Mouse (Mus musculus) midbrain, embryonic 16.5 days (tissue): ENCODE results near the gene Rapgefl1. TPM values are rescaled to one million over a fixed set of nuclear protein-coding genes. Genes with fewer than 3 reads are reported as not detected.

ENCODE experiments used
- ATAC-seq: fragments of 200-750 bp; cut with Nextera tagmentation; 2 replicates; pipeline ENCODE4 v1.8.0; 2017; ENCODE audit warnings: moderate TSS enrichment
- H3K27ac ChIP-seq: fragments of 300-500 bp; sonication (generic); 2 replicates; pipeline ENCODE4 v1.5.1; 2014; ENCODE audit warnings: mild to moderate bottlenecking, low read length, mixed read lengths
- H3K27me3 ChIP-seq: fragments of 300-500 bp; sonication (generic); 2 replicates; pipeline ENCODE4 v1.6.1; 2014; ENCODE audit warnings: low read depth, low read length, mixed read lengths; ENCODE audit not compliant: control insufficient read depth, insufficient read depth
- H3K36me3 ChIP-seq: fragments of 300-500 bp; sonication (generic); 2 replicates; pipeline ENCODE4 v1.6.1; 2014; ENCODE audit warnings: mild to moderate bottlenecking, low read length, moderate library complexity, mixed read lengths; ENCODE audit not compliant: control insufficient read depth, insufficient read depth
- H3K4me1 ChIP-seq: fragments of 300-500 bp; sonication (generic); 2 replicates; pipeline ENCODE4 v1.6.1; 2014; ENCODE audit warnings: mild to moderate bottlenecking, low read length, mixed read lengths; ENCODE audit not compliant: control insufficient read depth, insufficient read depth
- H3K4me2 ChIP-seq: fragments of 300-500 bp; sonication (generic); 2 replicates; pipeline ENCODE4 v1.6.1; 2014; ENCODE audit warnings: mild to moderate bottlenecking, low read length, mixed read lengths
- H3K4me3 ChIP-seq: fragments of 300-500 bp; sonication (generic); 2 replicates; pipeline ENCODE4 v1.5.1; 2014; ENCODE audit warnings: low read depth, mild to moderate bottlenecking, low read length, moderate library complexity, mixed read lengths
- H3K9ac ChIP-seq: fragments of 300-500 bp; sonication (generic); 2 replicates; pipeline ENCODE4 v1.6.1; 2014; ENCODE audit warnings: low read depth, low read length, mixed read lengths
- H3K9me3 ChIP-seq: fragments of 300-500 bp; sonication (generic); replicated peaks from 2 replicates; pipeline ENCODE4 v1.6.1; 2014; ENCODE audit warnings: mild to moderate bottlenecking, low read length, mixed read lengths; ENCODE audit not compliant: control insufficient read depth, poor library complexity, severe bottlenecking
- WGBS: fragments of 180-500 bp; shearing (Covaris S2); extraction: QIAGEN DNeasy Blood & Tissue Kit; methylation state at CpG from one replicate; pipeline ENCODE4 v1.1.7; 2014; 5-methylcytosine and 5-hydroxymethylcytosine counted together
- polyA plus RNA-seq: library from polyadenylated mRNA; unstranded; fragments of >200 nt; fragmentation: Nextera tagmentation; extraction: Ambion mirVana; gene quantifications from 2 replicates; pipeline ENCODE4 v1.2.1, GENCODE M21; 2015

Rapgefl1 gene
- polyA plus RNA-seq, 1 experiment from 2014 or later: 10.6 TPM

GRCm38 (mm10) chr11:98887703-98888102, 51.1 kb downstream of the Rapgefl1 start:
- Histone ChIP-seq H3K36me3 (peaks cover 20% of the 10 kb centered on the region), H3K9me3 (no peaks in the 10 kb centered on the region), H3K27ac (no peak overlapping the region), H3K9ac (no peak overlapping the region), H3K4me2 (no peak overlapping the region), H3K27me3 (no peaks in the 10 kb centered on the region), H3K4me3 (no peak overlapping the region), H3K4me1 (no peaks in the 10 kb centered on the region)
- WGBS: 97% methylated on average over 3 of the region's 3 CpGs
- ATAC-seq: no peak

DNA sequence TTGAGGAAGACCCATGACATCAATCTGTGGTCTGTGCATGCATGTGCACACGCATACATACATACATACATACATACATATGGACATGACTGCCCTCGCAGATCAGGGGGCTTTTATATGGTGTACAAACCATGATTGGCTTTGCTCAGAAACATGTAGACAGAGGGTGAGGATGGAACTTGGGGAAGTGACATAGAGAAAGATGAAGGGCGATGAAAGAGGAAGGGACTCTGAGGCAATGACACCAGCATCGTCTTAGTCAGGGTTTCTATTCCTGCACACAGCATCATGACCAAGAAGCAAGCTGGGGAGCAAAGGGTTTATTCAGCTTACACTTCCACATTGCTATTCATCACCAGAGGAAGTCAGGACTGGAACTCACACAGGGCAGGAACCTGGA, 52.5 kb downstream of the Rapgefl1 start:
- H3K27me3 ChIP-seq: no peaks in the 10 kb centered on the region
- H3K4me2 ChIP-seq: no peak overlapping the region
- H3K4me3 ChIP-seq: no peak overlapping the region
- no peak for ATAC-seq
- no peaks in the 10 kb centered on the region for H3K4me1 ChIP-seq
- no peaks in the 10 kb centered on the region for H3K9me3 ChIP-seq
- H3K27ac ChIP-seq: no peak overlapping the region
- peaks cover 29% of the 10 kb centered on the region for H3K36me3 ChIP-seq
- no peak overlapping the region for H3K9ac ChIP-seq
- WGBS: 95% methylated on average over 4 of the region's 4 CpGs

GRCm38 (mm10) chr11:98889977-98890376, 53.4 kb downstream of the Rapgefl1 start:
- Histone ChIP-seq H3K27ac (no peak overlapping the region), H3K4me3 (no peak overlapping the region), H3K9me3 (no peaks in the 10 kb centered on the region), H3K4me2 (no peak overlapping the region), H3K9ac (no peak overlapping the region), H3K27me3 (no peaks in the 10 kb centered on the region), H3K36me3 (peaks cover 33% of the 10 kb centered on the region), H3K4me1 (no peaks in the 10 kb centered on the region)
- WGBS: 93% methylated on average over 5 of the region's 5 CpGs
- ATAC-seq: no peak

DNA sequence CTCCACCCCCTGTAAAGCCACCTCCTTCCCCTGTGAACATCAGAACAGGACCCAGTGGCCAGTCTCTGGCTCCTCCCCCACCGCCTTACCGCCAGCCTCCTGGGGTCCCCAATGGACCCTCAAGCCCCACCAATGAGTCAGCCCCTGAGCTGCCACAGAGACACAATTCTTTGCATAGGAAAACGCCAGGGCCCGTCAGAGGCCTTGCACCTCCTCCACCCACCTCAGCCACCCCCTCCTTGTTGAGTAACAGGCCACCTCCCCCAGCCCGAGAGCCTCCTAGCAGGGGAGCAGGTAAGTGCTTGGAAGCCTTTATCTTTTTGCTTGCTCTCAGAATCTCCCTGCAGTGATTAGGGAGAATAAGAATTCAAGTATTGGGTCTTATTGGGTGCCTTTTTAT, 55.8 kb downstream of the Rapgefl1 start:
- H3K4me1 ChIP-seq: no peaks in the 10 kb centered on the region
- WGBS: 46% methylated on average over 5 of the region's 5 CpGs
- H3K4me2 ChIP-seq: no peak overlapping the region
- H3K27ac ChIP-seq: no peak overlapping the region
- no peak overlapping the region for H3K9ac ChIP-seq
- H3K9me3 ChIP-seq: no peaks in the 10 kb centered on the region
- no peak for ATAC-seq
- H3K36me3 ChIP-seq: peaks cover 35% of the 10 kb centered on the region
- H3K4me3 ChIP-seq: no peak overlapping the region
- no peaks in the 10 kb centered on the region for H3K27me3 ChIP-seq

DNA sequence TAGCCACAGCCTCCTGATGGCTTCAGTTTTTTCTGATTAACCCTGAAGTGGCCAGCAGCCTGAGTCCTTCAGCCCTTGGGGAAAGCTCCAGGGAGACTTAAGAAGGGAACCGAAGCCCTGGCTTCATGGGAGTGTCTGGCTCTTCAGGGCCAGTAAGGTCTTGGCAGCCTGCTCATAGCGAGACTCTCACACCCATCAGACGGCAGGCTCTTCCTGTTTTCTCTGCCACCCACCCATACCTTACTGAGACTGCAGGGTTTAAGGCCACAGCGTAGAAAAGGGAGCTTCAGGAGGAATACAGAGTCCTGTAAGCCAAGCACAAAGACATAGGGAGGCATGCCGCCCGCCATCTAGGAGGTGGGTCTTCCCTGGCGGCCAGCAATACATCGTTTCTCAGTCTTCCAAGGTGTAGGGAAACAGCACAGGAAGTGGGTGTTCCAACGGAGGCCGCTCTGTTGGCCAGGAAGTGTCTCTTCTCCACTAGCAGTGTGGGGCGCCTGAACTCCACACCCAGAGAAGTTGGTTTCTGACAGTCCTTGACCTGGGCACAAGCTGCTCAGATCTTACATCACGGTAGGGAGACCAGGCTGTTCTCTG, 64.0 kb downstream of the Rapgefl1 start:
- H3K36me3 ChIP-seq: peaks cover 30% of the 10 kb centered on the region
- no peak overlapping the region for H3K27ac ChIP-seq
- no peak overlapping the region for H3K9ac ChIP-seq
- no peaks in the 10 kb centered on the region for H3K9me3 ChIP-seq
- ATAC-seq: no peak
- WGBS: 88% methylated on average over 12 of the region's 12 CpGs
- no peaks in the 10 kb centered on the region for H3K27me3 ChIP-seq
- no peak overlapping the region for H3K4me3 ChIP-seq
- no peaks in the 10 kb centered on the region for H3K4me1 ChIP-seq
- no peak overlapping the region for H3K4me2 ChIP-seq

GRCm38 (mm10) chr11:98902621-98903245, 66.1 kb downstream of the Rapgefl1 start:
- H3K27ac ChIP-seq: no peak overlapping the region
- ATAC-seq: no peak
- no peak overlapping the region for H3K4me3 ChIP-seq
- no peaks in the 10 kb centered on the region for H3K9me3 ChIP-seq
- H3K9ac ChIP-seq: 0 out of 2 replicates have a peak overlapping the region, but pooled peaks have one; percentile 4
- no peaks in the 10 kb centered on the region for H3K27me3 ChIP-seq
- 14% methylated on average over 10 of the region's 10 CpGs for WGBS
- peaks cover 21% of the 10 kb centered on the region for H3K36me3 ChIP-seq
- no peak overlapping the region for H3K4me2 ChIP-seq
- peaks cover under 1% of the 10 kb centered on the region; the same call in 1 of the 2 replicates for H3K4me1 ChIP-seq

Other genes with a start within 250 kb of the Rapgefl1 start
- 119 and 121 TPM in 2 replicates for gene Ormdl3, start 249.4 kb upstream of the Rapgefl1 start, polyA plus RNA-seq
- not detected in 2 replicates for gene Lrrc3c, start 238.5 kb upstream of the Rapgefl1 start, polyA plus RNA-seq
- gene Gm12355, start 211.1 kb upstream of the Rapgefl1 start, polyA plus RNA-seq: 0.18 and 0.65 TPM in 2 replicates
- gene Gsdma3, start 210.4 kb upstream of the Rapgefl1 start, polyA plus RNA-seq: not detected in 2 replicates
- gene Gsdma2, start 190.0 kb upstream of the Rapgefl1 start, polyA plus RNA-seq: not detected in 2 replicates
- gene Gsdma, start 172.4 kb upstream of the Rapgefl1 start, polyA plus RNA-seq: not detected in 2 replicates
- gene Psmd3, start 154.2 kb upstream of the Rapgefl1 start, polyA plus RNA-seq: 175 and 182 TPM in 2 replicates
- gene Csf3, start 135.5 kb upstream of the Rapgefl1 start, polyA plus RNA-seq: not detected in 2 replicates
- 75.1 and 77.5 TPM in 2 replicates for gene Med24, start 107.3 kb upstream of the Rapgefl1 start, polyA plus RNA-seq
- gene Thra, start 96.1 kb upstream of the Rapgefl1 start, polyA plus RNA-seq: 139 and 149 TPM in 2 replicates
- 3.5 and 5.2 TPM in 2 replicates for gene Nr1d1, start 61.5 kb upstream of the Rapgefl1 start, polyA plus RNA-seq
- 29.2 and 33.2 TPM in 2 replicates for gene Msl1, start 41.3 kb upstream of the Rapgefl1 start, polyA plus RNA-seq
- 47.0 and 51.7 TPM in 2 replicates for gene Casc3, start 31.9 kb upstream of the Rapgefl1 start, polyA plus RNA-seq
- 4.5 and 4.7 TPM in 2 replicates for gene Wipf2, start 26.9 kb downstream of the Rapgefl1 start, polyA plus RNA-seq
- 2.4 TPM in 2 replicates for gene Cdc6, start 71.0 kb downstream of the Rapgefl1 start, polyA plus RNA-seq
- gene Rara, start 91.0 kb downstream of the Rapgefl1 start, polyA plus RNA-seq: 9.5 and 9.6 TPM in 2 replicates
- gene Gjd3, start 146.2 kb downstream of the Rapgefl1 start, polyA plus RNA-seq: 1.0 and 1.9 TPM in 2 replicates
- 20.4 and 29.1 TPM in 2 replicates for gene Top2a, start 187.4 kb downstream of the Rapgefl1 start, polyA plus RNA-seq
- 117 and 119 TPM in 2 replicates for gene Igfbp4, start 204.5 kb downstream of the Rapgefl1 start, polyA plus RNA-seq